Mouse (Mus musculus) left cerebral cortex, adult 9 months (tissue): ENCODE data around the gene Gm21834.

Source experiments
- DNase-seq, 2 experiments: peaks; one replicate each; pipeline ENCODE4 v3.0.0; 2022; ENCODE audit warnings: low spot score in 2 of 2

The Gm21834 gene

GRCm38 (mm10) chr17:57742119-57742518 is at the start of gene Gm21834:
Gene Gm21834, minus strand, starts transcription at chr17:57742219.
- DNase-seq = no peak

- no peak for DNase-seq
Measured at GRCm38 (mm10) chr17:57788161-57788799, 46.3 kb upstream of the Gm21834 start.

GRCm38 (mm10) chr17:57770904-57771303 is 28.9 kb upstream of the Gm21834 start:
- DNase-seq = peak; percentile 5 to 44

GRCm38 (mm10) chr17:57768622-57769610 is 26.9 kb upstream of the Gm21834 start, which contains the start of gene Cntnap5c:
Gene Cntnap5c, plus strand, starts transcription at chr17:57769570.
- peak; percentile 14 to 21 for DNase-seq

- DNase-seq = no peak
Measured at GRCm38 (mm10) chr17:57767306-57767705, 25.3 kb upstream of the Gm21834 start.

GRCm38 (mm10) chr17:57758033-57758432 is 16.0 kb upstream of the Gm21834 start:
- no peak for DNase-seq

GRCm38 (mm10) chr17:57694791-57695190 is 47.2 kb downstream of the Gm21834 start:
- peak; percentile 14 to 23 for DNase-seq
